Mouse (Mus musculus) layer of hippocampus, postnatal 25 days (tissue): ENCODE data around the gene Ufd1. TPM values are rescaled to one million over a fixed set of nuclear protein-coding genes. Genes with fewer than 3 reads are reported as not detected.

Experiments used
- DNase-seq, 2 experiments: peaks; one replicate each; pipeline ENCODE4 v3.0.0; 2022; ENCODE audit warnings: mixed read lengths in 2 of 2, low spot score in 1 of 2; ENCODE audit errors: extremely low spot score in 1 of 2
- total RNA-seq, 2 experiments: library from RNA; stranded (reverse); gene quantifications; 2 replicates each; pipeline ENCODE4 v1.2.3; 2021

The Ufd1 gene
- total RNA-seq, 2 experiments from 2014 or later: 101 to 103 TPM

DNA sequence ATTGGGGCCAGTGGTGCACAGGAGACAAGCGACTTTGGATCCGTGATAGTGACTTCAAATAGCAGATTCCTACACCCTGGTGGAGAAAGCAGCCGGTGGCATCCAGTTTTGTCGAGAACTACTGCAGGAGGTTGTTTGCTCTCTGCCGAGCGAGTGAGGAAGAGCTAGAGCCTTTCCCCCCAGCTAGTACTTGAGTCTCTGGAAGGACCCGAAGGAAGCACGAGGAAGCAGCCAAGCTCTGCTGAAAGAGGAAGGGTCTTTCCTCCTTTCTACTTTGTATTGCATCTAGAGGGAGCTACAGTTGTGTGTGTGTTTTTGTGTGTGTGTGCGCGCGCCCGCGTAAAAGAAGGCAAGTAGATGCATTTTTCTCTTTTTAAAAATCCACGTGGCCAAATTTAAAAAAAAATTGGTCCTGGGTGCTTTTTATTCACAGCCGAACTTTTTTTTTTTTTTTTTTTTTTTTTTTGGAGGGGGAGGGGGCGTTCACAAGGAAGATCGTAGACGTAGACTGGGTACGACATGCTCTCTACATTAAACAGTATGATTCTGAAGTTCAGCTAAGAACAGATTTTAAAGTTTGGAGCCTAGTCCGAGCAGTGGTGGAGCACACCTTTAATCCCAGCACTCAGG, 66.6 kb downstream of the Ufd1 start:
- DNase-seq: peak in 1 of 2 experiments; percentile 8

DNA sequence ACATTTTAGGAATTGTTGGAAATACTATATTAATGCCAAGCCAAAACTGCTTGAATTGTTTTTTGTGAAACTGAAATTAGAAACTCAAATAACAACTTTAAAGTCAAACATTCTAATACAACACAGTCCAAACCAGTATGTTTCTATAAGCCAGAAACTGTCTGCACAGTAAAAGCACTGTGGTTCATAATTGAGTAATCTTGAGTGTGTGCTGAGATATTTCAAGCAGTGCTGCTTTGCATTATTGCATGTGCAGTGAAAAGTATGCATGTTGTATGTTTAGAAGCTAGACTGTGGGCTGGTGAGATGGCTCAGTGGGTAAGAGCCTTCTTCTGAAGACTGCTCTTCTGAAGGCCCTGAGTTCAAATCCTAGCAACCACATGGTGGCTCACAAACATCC, 72.5 kb downstream of the Ufd1 start:
- no peak for DNase-seq

Other genes starting within 250 kb of the Ufd1 start
- under 1 TPM; 0.77 to 0.91 TPM for gene Tbx1, start 221.1 kb upstream of the Ufd1 start, total RNA-seq
- gene Gp1bb, start 189.4 kb upstream of the Ufd1 start, total RNA-seq: 1 to 10 TPM; 1.2 TPM
- gene Gm49601, start 185.4 kb upstream of the Ufd1 start, total RNA-seq: 100 to 1,000 TPM; 179 to 190 TPM
- gene Sept5, start 181.8 kb upstream of the Ufd1 start, total RNA-seq: 100 to 1,000 TPM; 600 to 645 TPM
- gene Cldn5, start 34.9 kb upstream of the Ufd1 start, total RNA-seq: 10 to 100 TPM; 53.6 to 57.3 TPM
- 1 to 10 TPM; 1.7 to 1.9 TPM for gene Cdc45, start 208 bp downstream of the Ufd1 start, total RNA-seq
- 10 to 100 TPM; 23.8 to 28.2 TPM for gene 2510002D24Rik, start 24.8 kb downstream of the Ufd1 start, total RNA-seq
- gene Gm28539, start 24.8 kb downstream of the Ufd1 start, total RNA-seq: 1 to 10 TPM; 7.7 to 9.8 TPM
- gene Mrpl40, start 65.1 kb downstream of the Ufd1 start, total RNA-seq: 10 to 100 TPM; 32.7 to 33.9 TPM
- gene Hira, start 65.3 kb downstream of the Ufd1 start, total RNA-seq: 10 to 100 TPM; 75.3 to 83.8 TPM